Mouse (Mus musculus): ENCODE results near the gene Elmo1. TPM values are rescaled to one million over a fixed set of nuclear protein-coding genes. Genes with fewer than 3 reads are reported as not detected.

Gene Elmo1
- polyA plus RNA-seq, 1 experiment, result not detected

DNA sequence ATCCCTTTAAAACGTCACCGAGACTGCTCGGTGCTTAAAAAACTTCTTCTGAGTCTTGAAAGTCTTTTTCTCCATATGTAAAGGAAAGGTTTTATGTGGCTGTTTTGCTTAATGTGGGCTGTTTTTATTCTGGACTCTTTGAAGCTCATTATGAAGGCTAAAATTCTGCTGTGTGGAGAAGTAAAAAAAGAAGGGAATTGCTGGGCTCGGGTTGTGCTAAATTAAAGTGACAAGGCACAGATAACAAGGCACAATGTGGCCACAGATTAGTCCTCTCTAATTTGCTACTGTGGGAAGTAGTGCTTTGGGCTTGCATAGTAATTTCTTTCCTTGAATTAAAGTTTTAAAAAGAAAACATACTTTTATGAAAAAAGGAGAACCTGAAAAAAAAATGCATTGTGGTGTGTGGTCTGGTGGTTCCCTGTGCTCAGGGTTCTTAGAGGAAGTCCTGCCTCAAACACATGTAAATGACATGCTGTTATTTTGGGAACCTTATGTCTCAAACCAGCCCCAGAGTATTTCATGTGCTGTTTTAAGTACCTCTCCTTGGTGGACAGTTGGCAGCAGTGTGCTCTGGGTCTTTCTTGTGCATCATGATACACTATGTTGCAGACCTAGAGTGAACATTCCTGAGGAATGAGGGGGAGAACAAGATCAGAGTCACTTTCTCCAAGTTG is 61.0 kb downstream of the Elmo1 start:
- Histone ChIP-seq H3K27me3 (ENCODE audit: control insufficient read depth, insufficient read depth, insufficient read length) (no peaks in the 10 kb centered on the region), H3K79me2 (ENCODE audit: control insufficient read depth, insufficient read depth) (no peaks in the 10 kb centered on the region), H3K36me3 (ENCODE audit: control insufficient read depth, insufficient read depth) (no peaks in the 10 kb centered on the region), H3K4me3 (ENCODE audit: insufficient read depth, poor library complexity, severe bottlenecking) (no peak overlapping the region), H3K79me3 (ENCODE audit: low read depth) (no peaks in the 10 kb centered on the region), H3ac (ENCODE audit: control insufficient read depth, insufficient read length, low read depth) (no peak overlapping the region)
- TF ChIP-seq CEBPB (IDR thresholded peaks at IDR 0.05; ENCODE audit: low read depth), result no peak
- TF ChIP-seq MYOD1 (IDR thresholded peaks at IDR 0.05; ENCODE audit: control insufficient read depth, insufficient read length, low read depth), result no peak
- no peak for TF ChIP-seq USF1 (IDR thresholded peaks at IDR 0.05; ENCODE audit: low read depth)
- no peak for TF ChIP-seq MYOG (IDR thresholded peaks at IDR 0.05; ENCODE audit: control insufficient read depth, extremely low read depth, insufficient read length)
- TF ChIP-seq CTCF (IDR thresholded peaks at IDR 0.05; ENCODE audit: control insufficient read depth, insufficient read depth, insufficient read length), result no peak
- no peak for TF ChIP-seq MAX (IDR thresholded peaks at IDR 0.05)
- no peak for TF ChIP-seq FOSL1 (IDR thresholded peaks at IDR 0.05; ENCODE audit: insufficient read depth, low read length, poor library complexity, severe bottlenecking)

DNA sequence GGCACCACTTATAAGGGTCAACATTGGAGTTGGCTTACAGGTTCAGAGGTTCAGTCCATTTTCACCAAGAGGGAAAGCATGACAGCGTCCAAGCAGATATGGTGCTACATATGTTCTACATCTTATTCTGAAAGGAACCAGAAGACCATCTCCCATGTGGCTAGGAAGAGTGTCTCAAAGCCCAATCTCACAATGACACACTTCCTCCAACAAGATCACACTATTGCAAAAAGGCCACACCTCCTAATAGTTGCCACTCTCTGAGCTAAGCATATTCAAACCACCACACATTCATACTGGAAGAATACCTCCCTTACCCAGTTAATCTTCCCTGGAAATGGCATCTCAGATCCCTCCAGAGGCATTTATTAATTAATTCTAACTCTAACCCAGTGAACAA is 66.7 kb downstream of the Elmo1 start:
- no peaks in the 10 kb centered on the region for H3K27me3 ChIP-seq (ENCODE audit: control insufficient read depth, insufficient read depth, insufficient read length)
- no peak overlapping the region for H3K4me3 ChIP-seq (ENCODE audit: insufficient read depth, poor library complexity, severe bottlenecking)
- TF ChIP-seq CTCF (IDR thresholded peaks at IDR 0.05; ENCODE audit: control insufficient read depth, insufficient read depth, insufficient read length) (no peak), MYOG (IDR thresholded peaks at IDR 0.05; ENCODE audit: control insufficient read depth, extremely low read depth, insufficient read length) (no peak), FOSL1 (IDR thresholded peaks at IDR 0.05; ENCODE audit: insufficient read depth, low read length, poor library complexity, severe bottlenecking) (no peak), MAX (IDR thresholded peaks at IDR 0.05) (no peak), MYOD1 (IDR thresholded peaks at IDR 0.05; ENCODE audit: control insufficient read depth, insufficient read length, low read depth) (no peak), CEBPB (IDR thresholded peaks at IDR 0.05; ENCODE audit: low read depth) (no peak), USF1 (IDR thresholded peaks at IDR 0.05; ENCODE audit: low read depth) (no peak)
- H3K79me3 ChIP-seq (ENCODE audit: low read depth), result no peaks in the 10 kb centered on the region
- no peaks in the 10 kb centered on the region for H3K79me2 ChIP-seq (ENCODE audit: control insufficient read depth, insufficient read depth)
- H3ac ChIP-seq (ENCODE audit: control insufficient read depth, insufficient read length, low read depth), result no peak overlapping the region
- H3K36me3 ChIP-seq (ENCODE audit: control insufficient read depth, insufficient read depth), result no peaks in the 10 kb centered on the region

DNA sequence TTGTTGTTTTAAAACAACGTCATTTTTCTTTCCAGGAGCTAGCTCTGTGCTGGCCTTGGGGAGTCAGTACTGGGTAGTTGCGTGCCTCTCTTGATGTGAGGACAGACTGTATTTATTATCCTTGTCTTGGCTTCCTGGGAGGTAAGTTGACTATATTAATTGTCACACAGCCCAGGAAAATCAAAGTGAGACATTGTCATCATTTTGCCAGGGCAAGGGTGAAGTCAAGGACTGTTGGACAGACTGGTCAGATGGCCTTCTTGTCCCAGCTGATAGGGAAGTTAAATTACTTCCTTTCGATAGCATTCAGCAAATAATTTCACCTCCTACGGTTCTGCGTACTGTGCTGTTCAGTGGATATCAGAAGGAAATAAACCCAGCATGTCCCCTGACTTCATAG is 67.1 kb downstream of the Elmo1 start:
- H3K79me2 ChIP-seq (ENCODE audit: control insufficient read depth, insufficient read depth), result no peaks in the 10 kb centered on the region
- no peak overlapping the region for H3K4me3 ChIP-seq (ENCODE audit: insufficient read depth, poor library complexity, severe bottlenecking)
- H3K27me3 ChIP-seq (ENCODE audit: control insufficient read depth, insufficient read depth, insufficient read length), result no peaks in the 10 kb centered on the region
- H3K36me3 ChIP-seq (ENCODE audit: control insufficient read depth, insufficient read depth), result no peaks in the 10 kb centered on the region
- H3ac ChIP-seq (ENCODE audit: control insufficient read depth, insufficient read length, low read depth), result no peak overlapping the region
- TF ChIP-seq MYOD1 (IDR thresholded peaks at IDR 0.05; ENCODE audit: control insufficient read depth, insufficient read length, low read depth), result no peak
- no peak for TF ChIP-seq FOSL1 (IDR thresholded peaks at IDR 0.05; ENCODE audit: insufficient read depth, low read length, poor library complexity, severe bottlenecking)
- no peak for TF ChIP-seq CEBPB (IDR thresholded peaks at IDR 0.05; ENCODE audit: low read depth)
- no peak for TF ChIP-seq CTCF (IDR thresholded peaks at IDR 0.05; ENCODE audit: control insufficient read depth, insufficient read depth, insufficient read length)
- TF ChIP-seq MAX (IDR thresholded peaks at IDR 0.05), result no peak
- no peak for TF ChIP-seq USF1 (IDR thresholded peaks at IDR 0.05; ENCODE audit: low read depth)
- TF ChIP-seq MYOG (IDR thresholded peaks at IDR 0.05; ENCODE audit: control insufficient read depth, extremely low read depth, insufficient read length), result no peak
- H3K79me3 ChIP-seq (ENCODE audit: low read depth), result no peaks in the 10 kb centered on the region

DNA sequence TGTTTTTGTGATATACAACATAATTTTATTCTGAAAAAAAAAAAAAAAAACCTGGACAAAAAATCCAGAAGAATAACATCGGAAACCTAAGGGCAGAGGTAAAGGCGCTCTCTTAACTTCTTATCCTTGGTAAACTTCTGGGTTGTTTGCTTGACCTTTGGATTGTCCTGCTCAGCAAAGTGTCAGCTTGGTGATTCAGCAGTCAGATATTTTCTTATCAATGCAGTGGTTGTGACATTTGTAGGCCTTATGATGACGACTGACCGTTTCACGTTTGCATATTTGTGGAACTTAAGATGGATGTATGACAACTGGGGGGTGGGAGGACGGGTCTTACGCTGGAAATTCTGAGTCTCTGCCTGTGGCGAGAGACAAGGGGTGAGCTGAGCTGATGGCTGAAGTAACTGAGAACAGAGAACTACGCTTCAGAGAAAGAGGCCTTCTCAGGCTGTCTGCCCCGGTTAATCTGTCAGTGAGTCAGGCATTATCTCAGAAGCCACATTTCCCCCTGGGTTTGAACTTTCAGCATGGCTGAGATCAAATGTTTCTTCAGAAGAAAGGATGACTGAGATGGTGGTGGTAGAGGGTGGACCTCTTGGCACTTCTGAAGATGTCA is 73.1 kb downstream of the Elmo1 start:
- Histone ChIP-seq H3K27me3 (ENCODE audit: control insufficient read depth, insufficient read depth, insufficient read length) (no peaks in the 10 kb centered on the region), H3ac (ENCODE audit: control insufficient read depth, insufficient read length, low read depth) (no peak overlapping the region), H3K4me3 (ENCODE audit: insufficient read depth, poor library complexity, severe bottlenecking) (no peak overlapping the region), H3K36me3 (ENCODE audit: control insufficient read depth, insufficient read depth) (no peaks in the 10 kb centered on the region), H3K79me2 (ENCODE audit: control insufficient read depth, insufficient read depth) (no peaks in the 10 kb centered on the region), H3K79me3 (ENCODE audit: low read depth) (no peaks in the 10 kb centered on the region)
- no peak for TF ChIP-seq CTCF (IDR thresholded peaks at IDR 0.05; ENCODE audit: control insufficient read depth, insufficient read depth, insufficient read length)
- TF ChIP-seq FOSL1 (IDR thresholded peaks at IDR 0.05; ENCODE audit: insufficient read depth, low read length, poor library complexity, severe bottlenecking), result no peak
- no peak for TF ChIP-seq MYOD1 (IDR thresholded peaks at IDR 0.05; ENCODE audit: control insufficient read depth, insufficient read length, low read depth)
- no peak for TF ChIP-seq MAX (IDR thresholded peaks at IDR 0.05)
- TF ChIP-seq MYOG (IDR thresholded peaks at IDR 0.05; ENCODE audit: control insufficient read depth, extremely low read depth, insufficient read length), result no peak
- TF ChIP-seq CEBPB (IDR thresholded peaks at IDR 0.05; ENCODE audit: low read depth), result no peak
- no peak for TF ChIP-seq USF1 (IDR thresholded peaks at IDR 0.05; ENCODE audit: low read depth)

DNA sequence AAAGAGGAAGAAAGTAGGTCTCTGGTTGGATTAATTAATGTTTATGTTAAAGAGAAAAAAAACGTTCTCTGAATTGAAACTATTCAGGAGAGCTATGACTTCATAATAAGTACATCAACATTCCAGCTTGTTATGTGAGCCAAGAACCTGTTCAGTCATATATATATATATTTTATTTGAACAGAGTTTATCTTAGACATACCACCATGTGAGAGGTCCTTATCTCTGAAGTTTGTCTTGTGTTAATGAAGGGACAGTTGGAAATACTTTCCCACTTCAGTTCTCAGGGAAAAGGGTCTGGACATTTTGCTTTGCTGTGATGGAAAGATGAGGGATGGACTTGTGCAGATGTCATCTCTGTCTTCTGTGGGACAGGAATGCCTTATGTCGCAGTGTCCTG is 74.4 kb downstream of the Elmo1 start:
- TF ChIP-seq USF1 (IDR thresholded peaks at IDR 0.05; ENCODE audit: low read depth), result no peak
- no peaks in the 10 kb centered on the region for H3K36me3 ChIP-seq (ENCODE audit: control insufficient read depth, insufficient read depth)
- no peaks in the 10 kb centered on the region for H3K79me3 ChIP-seq (ENCODE audit: low read depth)
- no peaks in the 10 kb centered on the region for H3K27me3 ChIP-seq (ENCODE audit: control insufficient read depth, insufficient read depth, insufficient read length)
- H3K4me3 ChIP-seq (ENCODE audit: insufficient read depth, poor library complexity, severe bottlenecking), result no peak overlapping the region
- H3ac ChIP-seq (ENCODE audit: control insufficient read depth, insufficient read length, low read depth), result no peak overlapping the region
- no peaks in the 10 kb centered on the region for H3K79me2 ChIP-seq (ENCODE audit: control insufficient read depth, insufficient read depth)

Measured in C2C12 (cell line).